16 mouse cellular contexts compared by ENCODE assay signal in genomic region chr4:83234739-83235138, GRCm38 (mm10).
A peak's percentile ranks its signal among the peaks of the same experiment; 100 is the strongest.
DNase-seq lines count a peak whose midpoint lies in the region; ATAC-seq and TF ChIP-seq lines count a peak whose summit lies in the region.
"Had no signal": no experiment of that assay in that cellular context is flagged by ENCODE, and none has a peak within 500 bp of the region (broad histone marks: within the 10 kb centered on the region; RNA-seq: fewer than 3 reads in every experiment).

No protein-coding gene starts in this region.

- no peak overlapping the region for H3K9ac ChIP-seq in forebrain, embryonic 13.5 days
- H3K9ac ChIP-seq: heart, embryonic 13.5 days; liver, embryonic 15.5 days; neural tube, embryonic 12.5 days had no signal

- TF ChIP-seq CTCF in brain, embryonic 14.5 days (IDR thresholded peaks at IDR 0.05; ENCODE audit: borderline replicate concordance, extremely low read depth, insufficient read depth, insufficient read length): no peak

- H3K4me1 ChIP-seq in forebrain, embryonic 13.5 days: peaks cover 24% of the 10 kb centered on the region
- H3K4me1 ChIP-seq in forebrain, embryonic 10.5 days: 0 out of 2 replicates have a peak, but pooled peaks cover 12% of the 10 kb centered on the region
- H3K4me1 ChIP-seq: liver, embryonic 15.5 days; neural tube, embryonic 12.5 days had no signal

- no peak for TF ChIP-seq POLR2A in brain, embryonic 14.5 days (IDR thresholded peaks at IDR 0.05; ENCODE audit: borderline replicate concordance, extremely low read depth, insufficient read depth, insufficient read length, poor library complexity, severe bottlenecking)

- peak overlapping the region; percentile 92; the same call in 1 of the 2 replicates for H3K27ac ChIP-seq in forebrain, embryonic 13.5 days
- no peak overlapping the region for H3K27ac ChIP-seq in forebrain, embryonic 10.5 days
- H3K27ac ChIP-seq: heart, embryonic 13.5 days; liver, embryonic 15.5 days; neural tube, embryonic 12.5 days had no signal

- no peak for DNase-seq in forebrain, embryonic 10.5 days (ENCODE audit: extremely low spot score, low spot score)
- peak; percentile 14 for DNase-seq in 416B (ENCODE audit: low read depth)
- DNase-seq in brain, embryonic 14.5 days (ENCODE audit: low read depth): peak; percentile 77
- DNase-seq in spleen, adult 18-20 months: no peak
- no peak for DNase-seq in frontal cortex, adult 2 months (ENCODE audit: extremely low spot score in 1 of 2, low spot score in 1 of 2)
- DNase-seq: cerebellum, postnatal 36 days; gastrocnemius, postnatal 10 days; kidney, postnatal 10 days; retina, postnatal 1 day had no signal

- peaks cover 10% of the 10 kb centered on the region; the same call in 1 of the 2 replicates for H3K36me3 ChIP-seq in forebrain, embryonic 13.5 days (ENCODE audit: poor library complexity, severe bottlenecking)
- H3K36me3 ChIP-seq in forebrain, embryonic 10.5 days (replicated peaks): no peaks in the 10 kb centered on the region; the same call in 1 of the 2 replicates
- H3K36me3 ChIP-seq: heart, embryonic 13.5 days; liver, embryonic 15.5 days; neural tube, embryonic 12.5 days had no signal

- H3K9me3 ChIP-seq in forebrain, embryonic 13.5 days (replicated peaks): no peaks in the 10 kb centered on the region
- no peaks in the 10 kb centered on the region for H3K9me3 ChIP-seq in forebrain, embryonic 10.5 days
- H3K9me3 ChIP-seq: heart, embryonic 13.5 days; liver, embryonic 15.5 days; neural tube, embryonic 12.5 days had no signal

- no peaks in the 10 kb centered on the region for H3K27me3 ChIP-seq in forebrain, embryonic 13.5 days
- no peaks in the 10 kb centered on the region for H3K27me3 ChIP-seq in forebrain, embryonic 10.5 days (ENCODE audit: poor library complexity, severe bottlenecking)
- H3K27me3 ChIP-seq: heart, embryonic 13.5 days; liver, embryonic 15.5 days; neural tube, embryonic 12.5 days had no signal

- 80% methylated on average over 11 of the region's 11 CpGs for WGBS in forebrain, embryonic 13.5 days
- WGBS in forebrain, embryonic 10.5 days: 89% methylated on average over 11 of the region's 11 CpGs

- H3K4me2 ChIP-seq in forebrain, embryonic 13.5 days: no peak overlapping the region
- H3K4me2 ChIP-seq: heart, embryonic 13.5 days; liver, embryonic 15.5 days; neural tube, embryonic 12.5 days had no signal

- no peak overlapping the region for H3K4me3 ChIP-seq in forebrain, embryonic 13.5 days
- H3K4me3 ChIP-seq in forebrain, embryonic 10.5 days: no peak overlapping the region
- H3K4me3 ChIP-seq: heart, embryonic 13.5 days; liver, embryonic 15.5 days; neural tube, embryonic 12.5 days had no signal

- ATAC-seq in forebrain, embryonic 13.5 days: no peak
- 0 out of 2 replicates have a peak, but pooled peaks have one; percentile 13 for ATAC-seq in granulocyte monocyte progenitor cell, adult 5-6 weeks (replicated peaks; ENCODE audit: poor library complexity, severe bottlenecking)
- ATAC-seq: intestine, embryonic 16.5 days; midbrain, embryonic 16.5 days had no signal

Comparison
In these comparisons a context has a peak if more than half of its experiments do, and no peak if none do; other contexts are left out.
1. DNase-seq: peak in 416B (single experiment) and brain, embryonic 14.5 days (single experiment); none in forebrain, embryonic 10.5 days (single experiment), spleen, adult 18-20 months (0 of 2) and frontal cortex, adult 2 months (0 of 2).